Mouse (Mus musculus): ENCODE measurements around the gene Olfr213. TPM values are rescaled to one million over a fixed set of nuclear protein-coding genes. Genes with fewer than 3 reads are reported as not detected.
"Not testable (repeated sequence)": the region's sequence is repeated elsewhere in the genome, so short reads cannot be mapped to it uniquely, and the experiment has no call there.

The Olfr213 gene
- not detected in 2 replicates for polyA plus RNA-seq (2015; fragmentation: Nextera tagmentation; extraction: Ambion mirVana)

DNA sequence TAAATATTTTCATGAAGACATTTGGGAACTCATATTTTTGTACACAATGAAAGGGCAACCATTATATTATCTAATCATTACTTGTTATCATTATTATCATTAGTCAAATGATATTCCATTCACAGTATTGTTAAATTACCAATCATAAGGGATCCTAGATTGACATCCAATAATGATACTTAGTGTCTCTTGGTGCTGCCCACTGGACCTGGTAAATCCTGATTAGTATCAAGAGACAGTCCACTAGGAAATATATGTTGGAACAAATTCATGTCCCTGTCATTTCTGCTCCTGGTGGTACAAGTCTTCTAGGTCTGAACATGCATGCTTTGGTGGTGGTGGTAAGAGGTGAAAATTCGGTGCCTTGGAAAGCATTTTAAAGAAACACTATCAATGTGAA lies at the start of gene Olfr213:
TSS of gene Olfr213 (plus strand) at position 301 of the 400 bp plus-strand sequence.
- H3K27me3 ChIP-seq (replicated peaks; ENCODE audit: control insufficient read depth, insufficient read depth, low read length): no peaks in the 10 kb centered on the region
- H3K27ac ChIP-seq (ENCODE audit: low read length): no peak within 1 kb of the TSS
- H3K4me2 ChIP-seq (ENCODE audit: low read depth, low read length): no peak within 1 kb of the TSS
- no peak for ATAC-seq
- H3K9ac ChIP-seq (ENCODE audit: low read depth, low read length): no peak within 1 kb of the TSS
- no peaks in the 10 kb centered on the region for H3K4me1 ChIP-seq (ENCODE audit: control insufficient read depth, insufficient read depth, low read length)
- 89% methylated on average over 1 of the region's 1 CpGs for WGBS
- no peaks in the 10 kb centered on the region for H3K9me3 ChIP-seq (ENCODE audit: control insufficient read depth, low read length)
- H3K4me3 ChIP-seq (ENCODE audit: low read length): no peak within 1 kb of the TSS
- no peaks in the 10 kb centered on the region for H3K36me3 ChIP-seq (ENCODE audit: control insufficient read depth, insufficient read depth, low read length)

DNA sequence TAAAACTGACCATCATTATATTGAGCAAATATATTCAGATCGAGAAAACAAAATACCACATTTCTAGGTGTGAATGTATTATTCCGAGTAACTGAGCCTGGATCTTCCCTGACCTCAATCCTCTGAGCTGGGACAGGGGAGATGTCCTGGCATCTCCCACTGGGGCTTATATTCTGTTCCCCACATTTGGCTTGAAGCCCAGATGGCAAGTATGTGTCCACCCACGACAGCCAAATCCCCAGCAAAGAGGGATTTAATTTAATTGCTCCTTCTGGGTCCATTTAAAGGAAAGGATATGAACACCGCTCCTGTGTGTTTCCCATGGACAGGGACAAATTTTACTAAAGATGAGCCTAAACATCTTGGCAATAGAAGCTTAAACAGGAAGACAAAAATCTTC lies 49.5 kb upstream of the Olfr213 start, which contains the start of gene Olfr211:
TSS of gene Olfr211 (plus strand) at position 301 of the 400 bp plus-strand sequence.
- H3K9ac ChIP-seq (ENCODE audit: low read depth, low read length): no peak within 1 kb of the TSS
- no peaks in the 10 kb centered on the region for H3K4me1 ChIP-seq (ENCODE audit: control insufficient read depth, insufficient read depth, low read length)
- ATAC-seq: no peak
- H3K27me3 ChIP-seq (replicated peaks; ENCODE audit: control insufficient read depth, insufficient read depth, low read length): no peaks in the 10 kb centered on the region
- H3K27ac ChIP-seq (ENCODE audit: low read length): no peak within 1 kb of the TSS
- no peak within 1 kb of the TSS for H3K4me3 ChIP-seq (ENCODE audit: low read length)
- WGBS: 77% methylated on average over 4 of the region's 4 CpGs
- H3K9me3 ChIP-seq (ENCODE audit: control insufficient read depth, low read length): no peaks in the 10 kb centered on the region
- H3K36me3 ChIP-seq (ENCODE audit: control insufficient read depth, insufficient read depth, low read length): no peaks in the 10 kb centered on the region
- no peak within 1 kb of the TSS for H3K4me2 ChIP-seq (ENCODE audit: low read depth, low read length)

DNA sequence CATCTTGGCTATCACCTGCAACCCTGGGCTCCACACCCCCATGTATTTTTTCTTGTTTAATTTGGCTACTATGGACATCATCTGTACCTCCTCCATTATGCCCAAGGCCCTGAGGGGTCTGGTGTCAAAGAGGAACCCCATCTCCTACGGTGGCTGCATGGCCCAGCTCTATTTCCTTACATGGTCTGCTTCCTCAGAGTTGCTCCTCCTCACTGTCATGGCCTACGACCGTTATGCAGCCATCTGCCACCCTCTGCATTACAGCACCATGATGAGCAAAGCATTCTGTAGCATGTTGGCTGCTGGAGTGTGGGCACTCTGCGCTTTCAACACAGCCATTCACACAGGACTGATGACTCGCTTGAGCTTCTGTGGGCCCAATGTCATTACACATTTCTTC lies 44.5 kb upstream of the Olfr213 start:
- Histone ChIP-seq H3K27ac (ENCODE audit: low read length) (no peak overlapping the region), H3K9ac (ENCODE audit: low read depth, low read length) (no peak overlapping the region)

DNA sequence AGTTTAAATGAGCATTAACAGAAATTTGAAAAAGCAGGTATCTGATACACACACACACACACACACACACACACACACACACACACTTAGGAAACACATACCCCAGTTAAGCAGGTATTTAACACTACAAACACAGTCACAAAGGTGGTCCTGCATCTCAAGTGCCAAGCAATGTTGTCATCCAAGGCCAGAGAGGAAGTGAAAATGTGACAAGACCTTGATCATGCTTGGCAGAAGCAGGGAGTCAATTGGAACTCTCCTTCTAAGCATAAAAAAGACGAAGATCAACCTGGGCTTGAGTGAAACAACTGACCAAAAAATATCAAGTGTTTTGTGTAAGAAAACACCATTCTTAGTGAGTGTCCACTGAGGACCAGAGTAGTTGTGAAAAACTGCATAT lies 42.3 kb upstream of the Olfr213 start:
- Histone ChIP-seq H3K4me1 (ENCODE audit: control insufficient read depth, insufficient read depth, low read length) (no peaks in the 10 kb centered on the region), H3K4me3 (ENCODE audit: low read length) (no peak overlapping the region), H3K4me2 (ENCODE audit: low read depth, low read length) (no peak overlapping the region), H3K36me3 (ENCODE audit: control insufficient read depth, insufficient read depth, low read length) (no peaks in the 10 kb centered on the region), H3K27me3 (replicated peaks; ENCODE audit: control insufficient read depth, insufficient read depth, low read length) (no peaks in the 10 kb centered on the region), H3K27ac (ENCODE audit: low read length) (no peak overlapping the region), H3K9ac (ENCODE audit: low read depth, low read length) (no peak overlapping the region), H3K9me3 (ENCODE audit: control insufficient read depth, low read length) (no peaks in the 10 kb centered on the region)
- WGBS: 87% methylated on average over 1 of the region's 1 CpGs
- no peak for ATAC-seq

More for the DNA sequence above, 44.5 kb upstream of the Olfr213 start:
- no peaks in the 10 kb centered on the region for H3K36me3 ChIP-seq (ENCODE audit: control insufficient read depth, insufficient read depth, low read length)
- no peaks in the 10 kb centered on the region for H3K27me3 ChIP-seq (replicated peaks; ENCODE audit: control insufficient read depth, insufficient read depth, low read length)
- ATAC-seq: no peak
- 85% methylated on average over 5 of the region's 5 CpGs for WGBS
- no peaks in the 10 kb centered on the region for H3K9me3 ChIP-seq (ENCODE audit: control insufficient read depth, low read length)
- H3K4me2 ChIP-seq (ENCODE audit: low read depth, low read length): no peak overlapping the region
- no peak overlapping the region for H3K4me3 ChIP-seq (ENCODE audit: low read length)
- no peaks in the 10 kb centered on the region for H3K4me1 ChIP-seq (ENCODE audit: control insufficient read depth, insufficient read depth, low read length)

DNA sequence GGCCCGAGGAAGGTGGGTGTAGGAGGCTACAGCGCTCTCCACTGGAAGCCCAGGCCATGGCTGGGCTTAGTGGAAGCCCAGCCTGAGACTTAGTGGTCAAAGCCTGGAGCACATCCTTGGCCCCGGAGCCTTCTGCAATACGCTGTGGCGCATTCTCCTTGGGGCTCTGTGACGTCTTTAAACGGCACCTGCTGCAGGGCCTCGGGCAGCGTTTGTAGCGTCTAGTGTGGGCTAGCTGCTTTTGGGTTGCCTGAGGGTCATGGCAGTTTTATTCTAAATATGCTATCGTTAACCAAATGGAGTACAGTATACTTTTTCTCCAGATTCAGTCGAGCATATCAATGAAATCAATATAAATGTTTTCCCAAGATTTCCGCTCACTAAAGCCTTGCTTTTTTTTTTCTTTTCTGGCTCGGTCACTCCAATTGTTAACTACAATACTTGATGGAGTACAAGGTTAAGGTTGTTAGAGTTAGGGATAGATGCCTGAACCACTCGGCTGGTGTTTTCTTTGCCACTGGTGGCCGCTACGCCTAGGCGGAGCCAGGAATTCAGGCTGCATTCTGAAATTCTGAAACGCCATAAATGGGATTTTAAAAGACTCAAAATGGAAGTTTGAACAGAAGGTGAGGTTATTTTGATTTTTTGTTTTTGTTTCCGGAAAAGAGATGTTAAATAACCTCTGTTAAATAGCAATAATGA lies 31.8 kb upstream of the Olfr213 start, which contains the start of gene Olfr212:
TSS of gene Olfr212 (plus strand) at position 215 of the 702 bp plus-strand sequence.
- not testable (repeated sequence) for H3K36me3 ChIP-seq (ENCODE audit: control insufficient read depth, insufficient read depth, low read length)
- WGBS: 93% methylated on average over 19 of the region's 20 CpGs

DNA sequence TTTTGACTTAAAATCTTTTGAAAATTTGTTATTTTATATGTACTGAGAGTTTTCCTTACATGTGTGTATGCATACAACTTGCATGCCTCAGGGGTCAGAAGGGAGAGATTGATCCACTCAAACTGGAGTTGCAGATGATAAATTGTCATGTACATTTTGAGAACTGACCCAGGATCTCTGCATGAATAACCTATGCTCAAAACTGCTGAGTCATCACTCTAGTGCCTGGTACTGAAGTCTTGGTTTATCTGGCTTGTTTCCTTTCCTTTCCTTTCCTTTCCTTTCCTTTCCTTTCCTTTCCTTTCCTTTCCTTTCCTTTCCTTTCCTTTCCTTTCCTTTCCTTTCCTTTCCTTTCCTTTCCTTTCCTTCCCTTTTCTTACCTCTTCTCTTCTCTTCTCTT lies 23.4 kb upstream of the Olfr213 start:
- no peaks in the 10 kb centered on the region for H3K4me1 ChIP-seq (ENCODE audit: control insufficient read depth, insufficient read depth, low read length)
- no peaks in the 10 kb centered on the region for H3K27me3 ChIP-seq (replicated peaks; ENCODE audit: control insufficient read depth, insufficient read depth, low read length)
- no peak for ATAC-seq
- H3K4me2 ChIP-seq (ENCODE audit: low read depth, low read length): no peak overlapping the region
- H3K4me3 ChIP-seq (ENCODE audit: low read length): no peak overlapping the region
- H3K9ac ChIP-seq (ENCODE audit: low read depth, low read length): no peak overlapping the region
- no peaks in the 10 kb centered on the region for H3K9me3 ChIP-seq (ENCODE audit: control insufficient read depth, low read length)
- no peaks in the 10 kb centered on the region for H3K36me3 ChIP-seq (ENCODE audit: control insufficient read depth, insufficient read depth, low read length)
- no peak overlapping the region for H3K27ac ChIP-seq (ENCODE audit: low read length)

More for the DNA sequence above, 31.8 kb upstream of the Olfr213 start, which contains the start of gene Olfr212:
- not testable (repeated sequence) for H3K27ac ChIP-seq (ENCODE audit: low read length); H3K4me1 ChIP-seq (ENCODE audit: control insufficient read depth, insufficient read depth, low read length); H3K9me3 ChIP-seq (ENCODE audit: control insufficient read depth, low read length); H3K27me3 ChIP-seq (replicated peaks; ENCODE audit: control insufficient read depth, insufficient read depth, low read length); H3K4me3 ChIP-seq (ENCODE audit: low read length); H3K9ac ChIP-seq (ENCODE audit: low read depth, low read length); ATAC-seq; H3K4me2 ChIP-seq (ENCODE audit: low read depth, low read length)

DNA sequence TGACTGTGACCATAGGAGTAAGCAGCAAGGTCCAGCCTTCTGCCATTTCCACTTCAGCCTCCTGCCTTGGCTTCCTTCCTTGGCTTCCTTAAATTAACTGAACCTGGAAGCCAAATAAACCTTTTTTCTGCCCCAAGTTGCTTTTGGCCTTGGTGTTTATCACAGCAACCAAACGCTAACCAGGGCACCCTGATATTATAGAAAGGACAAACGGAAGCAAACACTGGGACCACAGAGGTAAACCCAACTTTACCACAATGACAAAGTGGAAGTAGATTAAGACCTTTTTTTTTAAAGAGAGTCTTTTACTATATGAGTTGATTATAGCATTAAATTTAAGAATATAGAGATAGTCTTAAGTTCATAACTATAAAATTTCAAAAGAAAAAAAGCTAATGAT lies 4.2 kb downstream of the Olfr213 start:
- 79% methylated on average over 2 of the region's 2 CpGs for WGBS
- ATAC-seq: no peak
- no peaks in the 10 kb centered on the region for H3K9me3 ChIP-seq (ENCODE audit: control insufficient read depth, low read length)
- H3K36me3 ChIP-seq (ENCODE audit: control insufficient read depth, insufficient read depth, low read length): no peaks in the 10 kb centered on the region
- H3K4me2 ChIP-seq (ENCODE audit: low read depth, low read length): no peak overlapping the region
- no peak overlapping the region for H3K27ac ChIP-seq (ENCODE audit: low read length)
- H3K4me3 ChIP-seq (ENCODE audit: low read length): no peak overlapping the region
- no peaks in the 10 kb centered on the region for H3K4me1 ChIP-seq (ENCODE audit: control insufficient read depth, insufficient read depth, low read length)
- H3K9ac ChIP-seq (ENCODE audit: low read depth, low read length): no peak overlapping the region
- H3K27me3 ChIP-seq (replicated peaks; ENCODE audit: control insufficient read depth, insufficient read depth, low read length): no peaks in the 10 kb centered on the region

DNA sequence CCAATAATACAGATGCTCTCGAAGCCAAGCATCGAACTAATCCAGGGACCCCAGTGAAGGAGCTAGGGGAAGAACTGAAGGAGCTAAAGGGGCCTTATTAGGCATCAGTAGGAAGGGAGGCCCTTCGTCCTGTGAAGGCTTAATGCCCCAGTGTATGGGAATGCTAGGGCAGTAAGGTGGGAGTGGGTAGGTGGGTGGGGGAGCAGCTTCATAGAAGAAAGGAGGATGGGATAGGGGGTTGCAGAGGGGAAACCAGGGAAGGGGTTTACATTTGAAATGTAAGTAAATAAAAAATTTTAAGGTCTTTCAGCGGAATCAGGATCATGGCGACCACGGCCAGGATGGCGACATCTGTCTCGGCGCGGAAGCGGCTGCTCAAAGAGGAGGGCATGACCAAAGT lies 12.6 kb downstream of the Olfr213 start, which contains the start of gene Gm5580:
TSS of gene Gm5580 (plus strand) at position 301 of the 400 bp plus-strand sequence.
- H3K36me3 ChIP-seq (ENCODE audit: control insufficient read depth, insufficient read depth, low read length); H3K4me3 ChIP-seq (ENCODE audit: low read length); H3K4me2 ChIP-seq (ENCODE audit: low read depth, low read length); H3K9me3 ChIP-seq (ENCODE audit: control insufficient read depth, low read length); H3K9ac ChIP-seq (ENCODE audit: low read depth, low read length); ATAC-seq; H3K4me1 ChIP-seq (ENCODE audit: control insufficient read depth, insufficient read depth, low read length); H3K27me3 ChIP-seq (replicated peaks; ENCODE audit: control insufficient read depth, insufficient read depth, low read length); H3K27ac ChIP-seq (ENCODE audit: low read length): not testable (repeated sequence)
- WGBS: 96% methylated on average over 11 of the region's 11 CpGs

DNA sequence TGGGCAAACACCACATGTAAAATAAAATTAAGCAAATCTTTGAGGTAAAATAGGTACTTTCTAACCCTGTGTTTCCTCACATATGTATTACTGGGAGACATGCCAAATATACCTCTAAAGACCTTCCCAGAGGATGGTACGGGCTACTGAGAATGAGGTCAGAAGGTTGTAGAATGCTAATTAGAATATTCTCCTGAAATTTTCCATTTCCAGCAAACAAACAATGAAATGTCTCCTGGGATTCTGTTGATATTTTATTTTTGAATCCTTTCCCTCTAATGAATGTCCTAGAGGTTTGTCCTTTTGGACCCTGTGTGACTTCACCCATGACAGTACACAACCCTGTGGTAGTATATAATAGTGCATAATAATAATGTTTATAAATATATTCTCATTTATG lies 15.7 kb downstream of the Olfr213 start, which contains the start of gene Olfr214:
TSS of gene Olfr214 (plus strand) at position 301 of the 400 bp plus-strand sequence.
- no peak within 1 kb of the TSS for H3K9ac ChIP-seq (ENCODE audit: low read depth, low read length)
- no peak for ATAC-seq
- no peaks in the 10 kb centered on the region for H3K36me3 ChIP-seq (ENCODE audit: control insufficient read depth, insufficient read depth, low read length)
- H3K27me3 ChIP-seq (replicated peaks; ENCODE audit: control insufficient read depth, insufficient read depth, low read length): no peaks in the 10 kb centered on the region
- no peaks in the 10 kb centered on the region for H3K9me3 ChIP-seq (ENCODE audit: control insufficient read depth, low read length)
- no peaks in the 10 kb centered on the region for H3K4me1 ChIP-seq (ENCODE audit: control insufficient read depth, insufficient read depth, low read length)
- H3K4me3 ChIP-seq (ENCODE audit: low read length): no peak within 1 kb of the TSS
- 62% methylated on average over 1 of the region's 1 CpGs for WGBS
- H3K27ac ChIP-seq (ENCODE audit: low read length): no peak within 1 kb of the TSS
- no peak within 1 kb of the TSS for H3K4me2 ChIP-seq (ENCODE audit: low read depth, low read length)
